Mouse (Mus musculus): Measurements from ENCODE around the gene Map2k2. TPM values are rescaled to one million over a fixed set of nuclear protein-coding genes. Genes with fewer than 3 reads are reported as not detected.

Gene Map2k2
- total RNA-seq (2023) = 140 to 154 TPM (median 146 TPM) in 4 replicates

DNA sequence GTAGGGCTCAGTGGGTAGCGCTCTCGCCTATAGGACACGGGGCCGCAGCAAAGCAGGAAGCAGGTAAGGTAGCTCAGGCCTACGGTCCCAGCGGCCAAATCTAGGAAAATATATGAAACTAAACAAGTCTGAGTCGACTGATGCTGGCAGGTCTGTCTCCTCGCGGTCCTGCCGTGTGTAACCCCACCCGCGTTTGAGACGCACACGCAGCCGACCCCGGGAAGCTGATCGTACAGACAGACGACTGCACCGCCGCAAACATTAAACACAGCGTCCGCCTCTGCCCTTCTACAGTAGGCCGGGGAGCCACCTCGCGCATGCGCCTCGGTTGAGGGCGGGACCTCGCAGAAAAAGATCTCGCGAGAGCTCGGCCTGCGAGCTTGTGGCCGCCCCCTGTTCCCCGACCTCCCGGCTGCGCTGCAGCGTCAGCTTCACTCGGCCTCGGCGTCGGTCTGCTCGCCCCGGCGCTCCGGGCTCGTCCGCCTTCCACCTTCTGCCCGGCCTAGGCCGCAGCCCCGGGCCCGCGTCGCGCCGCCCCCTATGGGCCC lies at the start of gene Map2k2:
TSS of gene Map2k2 (plus strand) at position 351 of the 548 bp plus-strand sequence.

GRCm38 (mm10) chr10:81059603-81060543 lies 45.8 kb upstream of the Map2k2 start, which contains the start of gene Sgta:
Gene Sgta, minus strand, starts transcription at chr10:81060181.

DNA sequence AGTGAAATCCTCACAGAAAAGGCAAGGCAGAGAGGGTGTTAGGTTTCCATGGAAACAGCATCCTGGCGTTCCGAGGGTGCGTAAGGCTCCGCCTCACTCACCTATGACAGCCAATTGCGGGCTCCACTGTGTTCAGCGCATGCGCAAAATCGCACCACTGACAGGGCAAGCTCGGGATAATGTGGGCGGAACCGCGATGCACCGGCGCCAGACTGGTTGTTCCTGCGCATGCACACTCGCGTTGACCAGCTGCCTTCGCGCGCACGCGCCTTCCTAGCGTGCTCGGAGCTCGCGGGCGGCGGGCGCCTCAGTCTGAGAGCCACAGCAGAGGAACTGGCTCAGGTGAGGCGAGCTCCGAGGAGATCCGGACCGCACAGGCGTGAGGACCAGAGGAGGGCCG lies 35.9 kb upstream of the Map2k2 start, which contains the start of gene Thop1:
TSS of gene Thop1 (plus strand) at position 200 of the 400 bp plus-strand sequence.

GRCm38 (mm10) chr10:81134966-81135681 lies 29.4 kb downstream of the Map2k2 start, which contains the start of gene Zbtb7a:
Gene Zbtb7a, plus strand, starts transcription at chr10:81135220.

GRCm38 (mm10) chr10:81167200-81168086 lies 61.7 kb downstream of the Map2k2 start, which contains the start of gene Pias4:
Gene Pias4, minus strand, starts transcription at chr10:81167923.

GRCm38 (mm10) chr10:81176466-81177271 lies 71.0 kb downstream of the Map2k2 start, which contains the start of gene Eef2:
Gene Eef2, plus strand, starts transcription at chr10:81176631.

DNA sequence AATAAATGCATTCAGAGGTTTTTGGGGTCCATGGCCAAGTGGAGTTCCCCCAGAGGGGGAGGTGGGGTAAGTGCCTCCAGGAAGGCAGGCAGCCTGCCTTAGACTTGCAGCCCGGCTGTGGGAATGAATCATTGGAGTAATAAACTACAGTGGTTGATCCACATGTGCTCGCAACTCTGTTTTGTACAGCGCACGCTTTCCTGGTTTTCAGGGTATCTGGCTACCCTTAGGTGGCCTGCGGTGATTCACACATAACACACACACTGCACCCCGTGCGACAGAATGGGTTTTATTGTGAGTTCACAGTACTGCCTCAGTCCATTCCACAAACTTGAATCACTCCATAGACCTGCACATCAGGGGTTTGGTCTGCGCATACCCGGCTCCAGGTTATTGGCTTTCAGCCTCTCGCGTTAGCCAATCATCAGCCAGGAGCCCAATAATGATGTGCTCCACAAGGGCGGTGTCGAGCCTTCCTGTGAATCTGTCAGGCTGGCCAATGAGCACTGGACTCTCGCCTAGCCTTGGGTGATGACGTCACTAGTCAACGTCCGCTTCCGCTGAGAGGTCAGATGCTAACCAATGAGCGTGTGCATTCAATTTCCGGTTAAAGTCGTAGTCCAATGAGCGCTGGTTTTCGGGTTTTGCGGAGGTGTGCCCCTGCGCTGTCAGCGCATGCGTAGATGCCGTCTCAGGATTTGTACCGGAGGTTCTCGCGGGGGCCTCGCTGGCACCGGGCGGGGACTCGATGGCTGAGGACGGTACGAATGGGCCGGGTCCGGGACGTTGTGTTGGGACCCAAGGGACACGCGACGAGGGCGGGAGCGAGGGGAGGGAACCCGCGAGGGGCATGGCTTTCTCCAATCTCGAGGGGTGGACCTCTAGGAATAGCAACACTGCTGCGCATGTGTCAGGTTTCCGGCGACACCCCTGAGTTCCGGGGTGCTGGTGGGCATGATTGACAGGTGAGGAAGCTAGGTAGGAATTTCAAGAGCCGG lies 76.9 kb downstream of the Map2k2 start, which contains the start of gene Dapk3:
TSS of gene Dapk3 (plus strand) at position 670 of the 998 bp plus-strand sequence.

Other genes starting within 250 kb of the Map2k2 start
- gene Tmprss9, start 234.1 kb upstream of the Map2k2 start, total RNA-seq (2023) = not detected in 4 replicates
- 57.5 to 75.0 TPM (median 69.9 TPM) in 4 replicates for gene Timm13, start 204.9 kb upstream of the Map2k2 start, total RNA-seq (2023)
- gene Lmnb2, start 187.7 kb upstream of the Map2k2 start, total RNA-seq (2023) = 11.6 to 13.6 TPM (median 12.6 TPM) in 4 replicates
- 39.7 to 58.7 TPM (median 48.3 TPM) in 4 replicates for gene Gadd45b, start 175.8 kb upstream of the Map2k2 start, total RNA-seq (2023)
- gene Gng7, start 91.0 kb upstream of the Map2k2 start, total RNA-seq (2023) = 0.27 to 1.4 TPM (median 0.43 TPM) in 4 replicates
- gene Diras1, start 80.3 kb upstream of the Map2k2 start, total RNA-seq (2023) = not detected in 4 replicates
- 11.2 to 15.3 TPM (median 11.6 TPM) in 4 replicates for gene Slc39a3, start 68.5 kb upstream of the Map2k2 start, total RNA-seq (2023)
- 61.8 to 68.8 TPM (median 65.7 TPM) in 4 replicates for gene Sgta, start 45.7 kb upstream of the Map2k2 start, total RNA-seq (2023)
- gene Thop1, start 35.9 kb upstream of the Map2k2 start, total RNA-seq (2023) = 13.8 to 17.5 TPM (median 15.7 TPM) in 4 replicates
- not detected in 4 replicates for gene Creb3l3, start 7.0 kb upstream of the Map2k2 start, total RNA-seq (2023)
- gene Zbtb7a, start 29.3 kb downstream of the Map2k2 start, total RNA-seq (2023) = 102 to 107 TPM (median 105 TPM) in 4 replicates
- gene Pias4, start 62.0 kb downstream of the Map2k2 start, total RNA-seq (2023) = 60.6 to 70.8 TPM (median 66.5 TPM) in 4 replicates
- gene Eef2, start 70.7 kb downstream of the Map2k2 start, total RNA-seq (2023) = 1,970 to 2,090 TPM (median 2,027 TPM) in 4 replicates
- 79.2 to 84.3 TPM (median 81.9 TPM) in 4 replicates for gene Dapk3, start 77.1 kb downstream of the Map2k2 start, total RNA-seq (2023)
- gene 4930442H23Rik, start 77.9 kb downstream of the Map2k2 start, total RNA-seq (2023) = not detected in 4 replicates
- not detected in 4 replicates for gene Nmrk2, start 96.1 kb downstream of the Map2k2 start, total RNA-seq (2023)
- gene Atcay, start 124.9 kb downstream of the Map2k2 start, total RNA-seq (2023) = not detected in 4 replicates
- 4.3 to 6.4 TPM (median 4.6 TPM) in 4 replicates for gene Zfr2, start 127.2 kb downstream of the Map2k2 start, total RNA-seq (2023)
- gene Matk, start 147.0 kb downstream of the Map2k2 start, total RNA-seq (2023) = 25.9 to 37.1 TPM (median 29.9 TPM) in 4 replicates
- 120 to 145 TPM (median 129 TPM) in 4 replicates for gene Mrpl54, start 161.0 kb downstream of the Map2k2 start, total RNA-seq (2023)
- 22.1 to 30.5 TPM (median 26.9 TPM) in 4 replicates for gene Apba3, start 161.0 kb downstream of the Map2k2 start, total RNA-seq (2023)
- 11.7 to 14.1 TPM (median 12.2 TPM) in 4 replicates for gene Tjp3, start 185.7 kb downstream of the Map2k2 start, total RNA-seq (2023)
- 147 to 164 TPM (median 158 TPM) in 4 replicates for gene Pip5k1c, start 187.0 kb downstream of the Map2k2 start, total RNA-seq (2023)
- 45.5 to 50.8 TPM (median 48.1 TPM) in 4 replicates for gene Cactin, start 215.2 kb downstream of the Map2k2 start, total RNA-seq (2023)
- 3.3 to 4.4 TPM (median 3.7 TPM) in 4 replicates for gene Tbxa2r, start 222.8 kb downstream of the Map2k2 start, total RNA-seq (2023)
- 0.57 to 1.1 TPM (median 0.80 TPM) in 4 replicates for gene Gipc3, start 237.4 kb downstream of the Map2k2 start, total RNA-seq (2023)
- 71.5 to 76.8 TPM (median 75.7 TPM) in 4 replicates for gene Hmg20b, start 244.6 kb downstream of the Map2k2 start, total RNA-seq (2023)

All from B cell, adult 62 days (primary cell).